Mouse (Mus musculus) bone marrow macrophage, adult 2 months (primary cell): ENCODE measurements around the gene Crygn. TPM values are rescaled to one million over a fixed set of nuclear protein-coding genes. Genes with fewer than 3 reads are reported as not detected.

Experiments
- H3K27ac ChIP-seq: 2 replicates; pipeline ENCODE4 v1.5.1; 2012; ENCODE audit warnings: low read depth, low read length; ENCODE audit not compliant: insufficient read depth
- H3K4me1 ChIP-seq: 2 replicates; pipeline ENCODE4 v1.6.1; 2012; ENCODE audit warnings: low read length; ENCODE audit not compliant: control insufficient read depth, insufficient read depth
- H3K4me3 ChIP-seq: 2 replicates; pipeline ENCODE4 v1.5.1; 2012; ENCODE audit warnings: mild to moderate bottlenecking, low read length, moderate library complexity; ENCODE audit not compliant: insufficient read depth
- CTCF ChIP-seq: IDR thresholded peaks from 2 replicates; pipeline ENCODE4 v1.5.1; 2012; ENCODE audit warnings: low read depth, mild to moderate bottlenecking, low read length, moderate library complexity
- POLR2A ChIP-seq: IDR thresholded peaks from 2 replicates; pipeline ENCODE4 v1.6.1; 2012; ENCODE audit warnings: mild to moderate bottlenecking, low read depth, low read length, borderline replicate concordance
- polyA plus RNA-seq: library from polyadenylated mRNA; stranded (reverse); fragments of >200 nt; gene quantifications from 2 replicates; pipeline ENCODE4 v1.2.4, GENCODE M21; 2012; ENCODE audit not compliant: missing spikeins, insufficient read depth, insufficient read length

The Crygn gene
- polyA plus RNA-seq, 1 experiment = not detected

DNA sequence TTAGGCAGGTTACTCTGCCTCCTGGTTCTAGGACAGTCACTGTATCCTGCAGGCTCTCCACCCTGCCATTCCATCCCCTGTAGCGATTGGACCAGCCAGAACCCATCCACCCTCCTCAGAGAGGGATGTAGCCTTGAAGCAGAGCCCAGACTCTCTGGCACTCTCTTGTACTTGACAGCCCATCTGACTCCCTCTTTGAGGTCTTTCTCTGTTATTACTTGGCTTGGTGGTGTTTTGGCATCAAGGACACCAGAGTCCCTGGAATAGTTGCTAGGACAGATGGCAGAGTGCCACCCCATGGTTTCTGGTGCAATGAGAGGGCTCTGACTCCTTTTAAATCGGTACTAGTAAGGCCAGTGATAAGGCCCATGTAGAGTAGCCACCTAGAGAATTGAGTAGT is 44.6 kb downstream of the Crygn start:
- Histone ChIP-seq H3K4me1 (no peaks in the 10 kb centered on the region), H3K4me3 (no peak overlapping the region), H3K27ac (no peak overlapping the region)
- TF ChIP-seq CTCF (no peak), POLR2A (no peak)

- Histone ChIP-seq H3K4me3 (no peak overlapping the region), H3K4me1 (no peaks in the 10 kb centered on the region), H3K27ac (no peak overlapping the region)
- TF ChIP-seq POLR2A = no peak
- TF ChIP-seq CTCF = peak; percentile 37
Observed at GRCm38 (mm10) chr5:24711615-24712014, 46.2 kb downstream of the Crygn start.

- no peak overlapping the region for H3K4me3 ChIP-seq
- H3K27ac ChIP-seq = no peak overlapping the region
- no peaks in the 10 kb centered on the region for H3K4me1 ChIP-seq
- TF ChIP-seq CTCF = no peak
- no peak for TF ChIP-seq POLR2A
Observed at GRCm38 (mm10) chr5:24709962-24710361, 47.8 kb downstream of the Crygn start.

- H3K27ac ChIP-seq = no peak overlapping the region
- TF ChIP-seq POLR2A (no peak), CTCF (no peak)
- H3K4me1 ChIP-seq = no peaks in the 10 kb centered on the region
- no peak overlapping the region for H3K4me3 ChIP-seq
Observed at GRCm38 (mm10) chr5:24704615-24705014, 53.2 kb downstream of the Crygn start.

DNA sequence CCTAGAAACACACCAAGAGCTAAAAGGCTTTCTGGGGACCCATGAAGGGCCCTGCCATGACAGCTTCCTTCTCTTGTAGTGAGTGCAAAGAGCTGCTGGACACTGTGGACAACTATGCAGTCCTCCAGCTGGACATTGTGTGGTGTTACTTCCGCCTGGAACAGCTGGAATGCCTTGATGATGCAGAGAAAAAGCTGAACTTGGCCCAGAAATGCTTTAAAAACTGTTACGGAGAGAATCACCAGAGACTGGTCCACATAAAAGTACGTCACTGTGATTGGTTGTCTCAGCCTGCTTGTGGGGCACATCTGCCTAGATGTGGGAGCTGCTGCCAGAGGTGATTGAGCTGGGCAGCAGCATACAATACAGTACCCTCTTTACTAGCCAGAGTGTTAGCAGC is 56.5 kb downstream of the Crygn start:
- no peak overlapping the region for H3K4me3 ChIP-seq
- TF ChIP-seq CTCF (no peak), POLR2A (no peak)
- no peak overlapping the region for H3K27ac ChIP-seq
- H3K4me1 ChIP-seq = no peaks in the 10 kb centered on the region

Other genes starting within 250 kb of the Crygn start
- not detected in 2 replicates for gene Gbx1, start 230.8 kb downstream of the Crygn start, polyA plus RNA-seq
- 0.64 and 1.4 TPM in 2 replicates for gene Asb10, start 217.0 kb downstream of the Crygn start, polyA plus RNA-seq
- gene 4931409K22Rik, start 201.2 kb downstream of the Crygn start, polyA plus RNA-seq = not detected in 2 replicates
- 32.7 and 34.5 TPM in 2 replicates for gene Abcf2, start 180.5 kb downstream of the Crygn start, polyA plus RNA-seq
- 29.9 and 31.5 TPM in 2 replicates for gene Chpf2, start 171.3 kb downstream of the Crygn start, polyA plus RNA-seq
- gene Smarcd3, start 133.6 kb downstream of the Crygn start, polyA plus RNA-seq = not detected in 2 replicates
- gene Nub1, start 72.5 kb downstream of the Crygn start, polyA plus RNA-seq = 65.2 and 67.4 TPM in 2 replicates
- gene Wdr86, start 27.3 kb downstream of the Crygn start, polyA plus RNA-seq = not detected in 2 replicates
- 96.2 and 97.1 TPM in 2 replicates for gene Rheb, start 84.6 kb upstream of the Crygn start, polyA plus RNA-seq